Mouse (Mus musculus) cerebellum, adult (tissue): Measurements from ENCODE around the gene Klk9.

Source experiments
- ATAC-seq: cut with Nextera tagmentation; 2 replicates; pipeline ENCODE4 v1.9.2; 2017; ENCODE audit warnings: mild to moderate bottlenecking, moderate library complexity, mixed read lengths; ENCODE audit not compliant: insufficient number of reproducible peaks, low FRiP score, low TSS enrichment

Gene Klk9

DNA sequence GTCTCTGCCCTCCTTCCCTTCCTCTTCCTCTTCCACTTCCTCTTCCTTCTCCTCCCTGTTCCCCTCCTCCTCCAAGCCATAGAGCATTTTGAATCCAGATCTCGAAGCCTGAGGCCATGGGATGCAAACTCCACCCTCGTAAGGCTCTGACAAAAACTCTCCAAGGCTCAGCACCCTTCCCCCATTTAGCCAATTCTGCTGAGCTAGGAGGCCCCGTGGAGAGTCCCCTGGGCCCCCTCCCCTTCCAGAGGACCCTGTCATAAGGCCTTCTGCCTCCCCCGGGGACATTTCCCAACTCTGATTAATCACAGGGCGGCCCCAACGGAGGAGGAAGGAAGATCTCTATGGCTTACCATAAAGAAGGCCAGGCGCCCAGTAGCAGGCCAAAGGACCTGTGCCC is at the start of gene Klk9:
Gene Klk9, plus strand, starts transcription at position 301 of the 400 bp plus-strand sequence.
- no peak for ATAC-seq

DNA sequence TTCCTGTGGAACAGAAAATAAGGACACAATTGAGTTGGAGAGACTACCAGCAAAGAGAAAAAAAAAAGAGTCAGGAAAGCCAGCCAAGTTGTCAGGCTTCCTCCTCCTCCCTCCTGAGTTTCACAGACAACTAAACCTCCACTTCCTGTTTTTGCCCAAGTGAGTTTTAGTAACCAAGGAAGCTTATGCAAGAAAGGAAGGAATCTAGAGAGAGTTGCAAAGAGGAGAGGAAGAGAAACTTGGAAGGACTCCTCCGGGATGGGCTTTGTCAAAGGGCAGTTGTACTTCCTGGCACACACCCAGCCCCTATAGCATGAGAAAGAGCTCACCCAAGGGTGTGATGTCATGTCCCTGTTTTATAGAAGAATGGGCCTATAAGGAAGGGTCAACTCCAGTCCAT is 43.9 kb upstream of the Klk9 start:
- no peak for ATAC-seq

DNA sequence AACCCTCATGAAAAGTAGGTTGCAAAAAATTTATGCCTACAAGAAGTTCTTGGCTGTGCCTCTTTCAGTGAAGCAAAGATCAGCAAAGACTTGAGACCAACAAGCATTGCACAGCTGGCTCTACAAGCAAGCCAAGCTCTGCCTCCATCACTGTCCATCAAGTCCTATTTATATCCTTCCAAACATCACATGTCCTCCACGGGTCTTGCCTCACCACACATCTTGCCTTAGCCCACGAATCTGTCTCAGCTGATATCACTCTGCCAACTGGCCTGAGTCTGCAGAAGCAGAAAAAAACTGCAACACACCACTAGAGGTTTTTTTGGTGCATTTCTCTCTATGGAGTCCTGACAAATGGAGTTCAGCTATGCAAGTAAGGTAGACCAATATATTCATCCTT is 38.9 kb upstream of the Klk9 start:
- no peak for ATAC-seq

DNA sequence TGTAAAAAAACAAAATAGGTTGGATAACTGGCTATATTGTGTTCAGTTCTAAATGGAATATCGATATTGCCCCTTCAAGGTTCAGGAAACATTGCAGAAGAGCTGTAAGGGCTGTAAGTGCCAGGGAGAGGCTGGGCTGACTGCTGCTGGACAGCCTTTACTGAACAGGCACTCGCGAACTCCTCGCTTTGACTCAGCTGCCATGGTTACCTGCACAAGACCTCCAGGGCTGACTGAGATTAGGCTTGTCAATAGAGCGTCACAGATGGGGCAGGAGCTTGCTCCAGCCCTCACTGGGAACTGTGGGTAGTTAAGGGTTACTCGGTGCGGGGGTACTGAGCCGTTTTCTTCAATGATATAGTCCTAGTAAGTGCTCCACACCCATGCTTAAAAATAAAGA is 25.2 kb upstream of the Klk9 start:
- ATAC-seq: no peak

DNA sequence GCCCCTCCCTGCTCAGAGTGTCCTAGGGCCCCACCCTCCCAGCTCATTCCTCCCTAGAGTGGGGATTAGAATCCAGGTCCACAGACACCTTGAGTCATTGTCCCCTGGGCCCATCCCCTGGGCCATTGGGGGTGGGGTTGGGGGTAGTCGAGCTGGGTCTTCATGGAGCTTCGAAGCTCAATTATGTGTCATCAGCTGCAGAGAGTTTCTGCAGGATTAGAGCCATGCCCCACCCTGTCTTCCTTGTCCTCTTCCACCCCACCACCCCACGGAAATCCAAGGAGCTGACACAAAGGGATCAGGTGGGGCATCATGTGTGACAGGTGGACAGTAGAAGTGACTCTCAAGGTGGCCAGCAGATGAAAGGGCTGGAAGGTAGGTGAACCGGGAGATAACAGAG is 23.1 kb upstream of the Klk9 start, which contains the start of gene Klk12:
Gene Klk12, plus strand, starts transcription at position 301 of the 400 bp plus-strand sequence.
- ATAC-seq: no peak

DNA sequence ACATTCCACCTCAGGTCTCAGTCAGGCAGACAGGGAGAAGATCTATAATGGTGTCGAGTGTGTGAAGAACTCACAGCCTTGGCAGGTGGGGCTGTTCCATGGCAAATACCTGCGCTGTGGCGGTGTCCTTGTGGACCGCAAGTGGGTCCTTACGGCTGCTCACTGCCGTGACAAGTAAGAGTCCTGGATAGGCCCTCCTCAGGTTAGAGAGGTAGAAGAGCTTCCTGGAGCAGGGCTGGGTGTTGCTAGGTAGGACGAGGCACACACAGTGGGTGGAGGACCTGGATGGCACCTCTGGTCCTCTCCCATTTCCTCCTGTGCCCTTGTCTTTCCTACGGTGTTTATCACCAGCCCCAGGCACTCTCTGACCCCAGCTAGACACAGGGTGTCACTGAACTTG is 22.1 kb upstream of the Klk9 start:
- ATAC-seq: no peak

DNA sequence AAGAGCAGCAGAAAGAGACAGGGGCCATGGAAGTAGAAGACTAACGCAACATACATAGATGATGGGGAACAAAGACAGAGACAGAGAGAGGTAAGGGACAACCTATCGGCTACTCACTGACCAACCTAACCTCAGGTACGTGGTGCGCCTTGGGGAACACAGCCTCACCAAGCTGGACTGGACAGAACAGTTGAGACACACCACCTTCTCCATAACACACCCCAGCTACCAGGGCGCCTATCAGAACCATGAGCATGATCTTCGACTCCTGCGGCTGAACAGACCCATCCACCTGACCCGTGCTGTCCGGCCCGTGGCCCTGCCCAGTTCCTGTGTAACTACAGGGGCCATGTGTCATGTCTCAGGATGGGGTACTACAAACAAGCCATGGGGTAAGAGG is 21.0 kb upstream of the Klk9 start:
- no peak for ATAC-seq

DNA sequence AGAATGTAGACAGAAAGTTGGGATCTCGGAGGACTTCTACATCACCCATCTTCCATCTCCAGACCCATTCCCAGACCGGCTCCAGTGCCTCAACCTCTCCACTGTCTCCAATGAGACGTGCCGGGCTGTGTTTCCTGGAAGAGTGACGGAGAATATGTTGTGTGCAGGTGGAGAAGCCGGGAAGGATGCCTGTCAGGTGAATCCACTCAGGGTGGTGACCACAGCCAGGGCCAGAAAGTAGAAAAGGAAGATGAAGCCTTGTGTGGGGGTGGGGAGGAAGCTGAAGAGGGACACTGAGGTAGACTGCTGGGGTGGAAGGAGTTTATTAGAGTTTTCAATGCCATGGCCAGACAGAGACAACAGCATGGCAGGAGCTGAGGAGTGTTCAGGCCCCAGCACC is 19.8 kb upstream of the Klk9 start:
- ATAC-seq: no peak

DNA sequence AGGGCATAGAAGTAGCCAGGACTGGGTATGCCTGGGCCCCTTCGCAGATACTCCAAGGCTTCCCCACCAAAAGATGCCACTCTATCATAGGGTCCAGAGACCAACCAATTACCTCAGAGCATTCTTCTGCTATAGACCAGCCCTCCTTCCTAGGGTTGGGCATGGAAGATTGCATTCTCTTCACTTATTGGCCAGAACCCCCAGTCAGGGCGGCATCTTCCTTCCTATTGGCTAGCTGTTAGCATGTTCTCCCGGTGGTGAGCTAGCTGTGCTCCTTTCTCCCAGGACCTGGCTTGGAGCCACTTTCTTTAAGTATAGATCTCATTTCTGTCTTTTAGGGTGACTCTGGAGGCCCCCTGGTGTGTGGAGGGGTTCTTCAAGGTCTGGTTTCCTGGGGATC is 18.8 kb upstream of the Klk9 start:
- ATAC-seq: no peak

DNA sequence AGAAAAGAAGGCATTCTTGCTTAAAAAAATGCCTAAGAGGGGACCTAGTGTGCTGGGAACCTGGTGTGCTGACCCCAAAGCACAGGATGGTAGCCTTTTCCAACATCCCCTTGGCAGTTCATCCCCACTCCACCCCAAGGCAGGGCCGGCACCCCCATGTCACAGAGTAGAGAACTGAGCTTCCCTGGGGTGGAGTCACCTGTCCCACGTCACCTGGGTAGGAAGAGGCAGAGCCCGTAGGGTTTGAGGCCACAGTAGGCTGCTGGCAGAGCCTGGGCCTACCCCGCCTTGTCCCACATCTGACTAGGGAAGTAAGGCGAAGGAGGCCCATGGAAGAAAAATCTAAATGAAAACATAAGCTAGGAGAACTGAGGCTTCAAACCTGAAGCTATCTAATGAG is 17.3 kb upstream of the Klk9 start, which contains the start of gene Klk11:
Gene Klk11, plus strand, starts transcription at position 241 of the 400 bp plus-strand sequence.
- ATAC-seq: no peak

DNA sequence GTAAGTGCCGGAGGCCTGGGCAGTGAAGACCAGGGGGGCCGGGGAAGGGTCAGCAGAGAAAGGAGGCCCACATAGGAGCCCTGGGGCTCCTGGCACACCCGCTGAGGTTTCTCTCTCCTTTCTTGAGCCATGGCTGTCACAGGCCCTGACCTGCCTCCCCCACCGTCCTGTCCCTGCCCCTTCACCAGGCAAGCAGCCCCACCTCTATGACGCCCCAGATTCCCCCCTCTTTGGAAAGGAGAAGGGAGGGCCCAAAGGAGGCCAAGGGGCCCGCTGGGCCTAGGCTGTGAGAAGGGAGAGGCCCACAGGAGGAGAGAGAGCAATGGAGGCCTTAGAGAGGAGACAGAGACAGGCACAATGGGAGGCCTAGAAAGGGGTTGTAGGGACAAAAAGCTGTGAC is 16.9 kb upstream of the Klk9 start:
- no peak for ATAC-seq

DNA sequence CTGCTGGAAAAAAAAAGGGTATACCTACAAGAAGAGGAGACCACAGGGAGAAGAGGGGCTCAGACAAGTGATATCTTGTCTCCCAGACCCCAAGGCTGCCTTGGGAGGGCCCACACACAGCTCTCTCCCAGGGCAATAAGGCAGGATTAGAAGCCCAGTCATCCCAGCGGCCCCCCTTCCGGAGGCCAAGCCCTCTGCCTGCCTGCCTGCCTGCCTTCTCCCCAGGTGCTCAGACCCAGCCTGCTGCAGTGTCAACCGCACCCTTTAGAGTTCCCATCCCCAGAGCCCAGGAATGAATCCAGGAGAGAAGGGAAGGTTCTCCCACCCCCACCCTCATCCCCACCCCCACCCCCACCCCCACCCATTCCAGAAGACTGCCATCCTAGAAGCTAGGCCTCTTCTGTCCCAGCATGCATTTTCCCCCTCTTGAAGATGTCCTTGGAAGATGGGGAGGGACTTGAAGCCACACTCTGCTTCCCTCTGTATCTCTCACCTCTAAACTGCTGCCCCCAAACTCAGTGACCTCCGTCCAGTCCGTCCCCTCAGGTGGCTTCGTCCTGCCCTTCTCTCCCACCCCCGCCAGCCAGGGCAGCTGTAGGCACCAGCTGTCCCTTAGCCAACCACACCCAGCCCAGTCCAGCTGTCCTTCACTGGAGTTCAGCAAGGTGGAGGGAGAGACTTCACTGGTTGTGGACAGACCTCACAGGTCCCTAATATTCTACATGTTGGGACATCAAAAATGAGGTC is 16.2 kb upstream of the Klk9 start:
- ATAC-seq: no peak

DNA sequence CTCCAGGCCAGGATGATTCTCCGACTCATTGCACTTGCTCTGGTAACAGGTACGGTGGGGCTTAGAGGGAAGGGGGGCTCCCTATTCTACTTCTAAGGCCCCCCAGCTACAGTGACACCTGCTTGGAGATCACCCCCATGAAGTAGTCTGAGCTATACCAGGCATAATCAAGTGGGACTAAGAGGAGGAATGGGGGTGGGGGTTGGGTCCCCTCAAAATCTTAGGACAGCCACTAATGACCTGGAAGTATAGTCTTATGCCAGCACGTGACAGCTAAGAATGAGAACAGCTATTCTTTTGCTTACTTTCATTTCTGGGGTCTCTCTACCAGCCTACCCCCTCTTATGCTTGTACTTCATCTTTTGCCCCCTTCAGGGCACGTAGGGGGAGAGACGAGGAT is 15.2 kb upstream of the Klk9 start:
- no peak for ATAC-seq

DNA sequence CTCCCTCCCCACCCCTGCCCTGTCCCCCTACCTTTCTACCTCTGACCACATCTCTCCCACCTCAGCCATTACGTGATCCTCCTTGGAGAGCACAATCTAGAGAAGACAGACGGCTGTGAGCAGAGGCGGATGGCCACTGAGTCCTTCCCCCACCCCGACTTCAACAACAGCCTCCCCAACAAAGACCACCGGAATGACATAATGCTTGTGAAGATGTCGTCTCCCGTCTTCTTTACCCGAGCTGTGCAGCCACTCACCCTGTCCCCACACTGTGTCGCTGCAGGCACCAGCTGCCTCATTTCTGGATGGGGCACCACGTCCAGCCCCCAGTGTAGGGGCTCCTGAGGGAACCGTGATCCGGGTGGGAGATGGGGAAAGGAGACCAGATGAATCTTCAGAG is 14.3 kb upstream of the Klk9 start:
- no peak for ATAC-seq

DNA sequence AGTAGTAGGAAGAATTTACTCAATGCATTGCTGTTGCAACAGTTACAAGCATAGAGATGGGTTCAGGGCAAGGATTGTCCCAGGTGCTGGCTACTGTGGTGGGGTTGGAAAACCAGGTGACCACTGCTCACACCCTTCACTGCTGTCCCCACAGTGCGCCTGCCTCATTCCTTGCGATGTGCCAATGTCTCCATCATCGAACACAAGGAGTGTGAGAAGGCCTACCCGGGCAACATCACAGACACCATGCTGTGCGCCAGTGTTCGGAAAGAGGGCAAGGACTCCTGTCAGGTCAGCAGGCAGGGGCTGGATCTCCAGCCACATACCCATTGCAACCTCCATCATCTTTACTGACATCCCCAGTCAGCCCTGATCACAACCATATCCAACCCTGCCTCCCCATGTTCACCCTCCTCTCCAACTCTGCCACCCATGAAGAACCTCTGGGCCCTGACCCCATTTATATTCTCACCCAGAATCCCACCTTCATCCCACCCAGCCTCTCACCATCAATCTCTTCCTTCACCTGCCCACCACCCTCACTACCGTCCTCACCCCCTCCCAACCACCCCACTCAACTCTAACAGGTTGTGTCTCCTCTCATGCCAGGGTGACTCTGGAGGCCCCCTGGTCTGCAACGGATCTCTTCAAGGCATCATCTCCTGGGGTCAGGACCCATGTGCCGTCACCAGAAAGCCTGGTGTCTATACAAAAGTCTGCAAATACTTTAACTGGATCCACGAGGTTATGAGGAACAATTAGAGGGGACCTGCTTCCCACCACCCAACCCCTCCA is 13.3 kb upstream of the Klk9 start:
- ATAC-seq: no peak

DNA sequence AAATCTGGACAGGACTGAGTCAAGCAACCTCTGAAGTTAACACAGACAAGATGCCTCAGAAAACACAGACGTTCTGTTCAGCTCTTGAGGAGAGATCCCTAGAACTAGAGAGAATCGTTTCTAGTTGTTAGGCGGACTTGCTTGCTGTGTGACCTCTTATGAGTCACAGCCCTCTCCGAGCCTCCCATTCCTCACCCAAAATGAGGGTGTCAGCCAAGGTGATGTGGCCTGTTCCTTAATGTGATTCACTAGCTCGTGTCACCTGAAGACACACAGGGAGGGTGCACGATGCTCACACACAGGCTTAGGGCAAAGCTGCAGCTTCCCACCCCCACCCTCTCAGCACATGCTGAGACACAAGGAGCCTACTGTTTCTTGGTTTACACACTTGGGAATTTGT is 11.4 kb upstream of the Klk9 start:
- no peak for ATAC-seq

DNA sequence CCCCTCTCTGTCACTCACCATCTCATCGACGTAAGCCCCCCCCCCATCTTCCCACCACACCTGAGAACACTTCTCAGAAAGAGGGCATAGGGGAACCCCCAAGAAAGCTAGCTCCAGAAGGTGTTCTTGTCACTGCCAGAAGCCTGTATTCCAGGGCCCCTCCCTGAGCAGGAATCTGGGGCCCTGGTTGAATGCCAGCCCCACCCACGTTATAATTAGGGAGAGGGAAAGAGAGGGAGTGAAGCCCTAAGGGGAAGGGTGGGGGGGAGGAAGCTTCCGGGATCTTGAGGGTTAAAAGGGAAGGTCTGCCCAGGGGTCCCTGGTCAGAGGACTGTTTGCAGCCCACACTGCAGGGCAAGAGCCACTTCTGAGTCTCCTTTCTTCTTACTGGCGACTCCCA is 10.9 kb upstream of the Klk9 start, which contains the start of gene Klk10:
Gene Klk10, plus strand, starts transcription at position 290 of the 400 bp plus-strand sequence.
- ATAC-seq: no peak

DNA sequence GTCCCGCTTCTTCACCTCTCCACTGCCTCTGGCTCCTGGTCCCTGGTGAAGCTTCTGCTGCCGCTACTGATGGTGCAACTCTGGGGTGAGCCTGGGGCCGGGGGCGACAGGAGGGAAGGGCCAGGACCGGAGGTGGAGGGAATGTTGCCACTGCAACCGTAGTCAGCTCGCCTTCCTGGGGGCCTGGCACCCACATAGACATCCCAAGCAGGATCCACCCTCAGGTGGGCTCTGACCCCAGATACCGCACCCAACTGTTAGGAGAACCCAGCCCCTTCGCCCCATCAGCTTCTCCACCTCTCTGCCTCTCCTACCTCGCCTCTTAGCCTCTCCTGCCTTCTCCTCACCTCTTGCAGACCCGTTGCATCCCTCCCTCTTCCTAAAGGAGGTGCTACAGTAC is 10.2 kb upstream of the Klk9 start:
- no peak for ATAC-seq

DNA sequence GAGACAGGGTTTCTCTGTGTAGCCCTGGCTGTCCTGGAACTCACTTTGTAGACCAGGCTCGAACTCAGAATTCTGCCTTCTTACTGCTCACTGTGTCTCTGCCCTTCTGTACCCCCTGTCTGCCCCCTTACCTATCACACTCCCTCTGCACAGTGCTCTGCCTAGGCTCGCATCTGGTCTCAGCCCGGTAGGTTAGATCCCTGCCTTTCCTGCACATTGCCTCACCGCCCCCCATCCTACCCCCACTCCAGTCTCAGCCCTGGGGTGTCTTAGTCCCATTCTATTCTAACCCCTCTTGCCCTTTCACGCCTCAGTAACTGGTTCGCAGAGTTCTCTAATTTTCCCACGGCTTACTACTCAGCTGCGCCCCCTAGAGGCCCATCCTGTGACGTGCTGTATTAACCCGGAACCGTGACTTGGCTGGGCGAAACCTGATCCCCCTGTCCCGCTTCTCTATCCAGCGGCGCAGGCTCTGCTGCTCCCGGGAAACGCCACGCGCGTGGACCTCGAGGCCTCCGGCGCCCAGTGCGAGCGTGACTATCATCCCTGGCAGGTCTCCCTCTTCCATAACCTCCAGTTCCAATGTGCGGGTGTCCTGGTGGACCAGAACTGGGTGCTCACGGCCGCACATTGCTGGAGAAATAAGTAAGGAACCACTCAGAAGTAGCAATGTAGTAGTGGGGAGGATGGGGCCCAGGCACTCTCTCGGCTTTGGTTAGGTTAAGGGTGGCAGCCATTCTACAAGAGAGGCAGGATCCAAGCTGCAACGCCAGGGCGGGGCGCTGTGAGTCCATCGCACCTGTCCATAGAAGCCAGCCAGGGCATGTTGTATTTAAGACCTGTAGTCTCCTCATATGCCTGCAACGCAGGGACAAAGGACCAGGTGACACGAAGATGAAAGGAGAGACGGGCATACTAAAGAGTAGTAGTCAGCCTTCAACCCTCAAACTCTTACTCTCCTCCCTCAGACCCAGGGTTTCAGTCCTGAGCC is 9.1 kb upstream of the Klk9 start:
- no peak for ATAC-seq

DNA sequence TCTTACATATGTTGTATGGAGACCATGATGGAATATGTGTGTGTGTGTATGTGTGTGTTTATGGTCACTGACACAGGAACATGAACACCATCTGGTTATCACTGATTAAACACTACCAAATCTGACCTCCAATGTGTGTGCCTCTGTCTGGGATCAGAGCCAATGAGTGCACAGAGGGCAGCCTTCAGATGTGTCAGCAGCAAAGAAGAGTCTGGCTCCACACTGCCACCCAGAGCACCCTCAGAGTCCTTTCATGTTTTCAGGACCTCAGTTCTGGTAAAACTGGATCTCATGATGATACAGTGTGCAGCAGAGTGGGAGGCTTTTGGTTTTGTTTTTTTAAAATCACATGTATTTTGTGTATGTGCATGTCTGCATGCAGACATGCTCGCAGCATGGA is 6.4 kb upstream of the Klk9 start:
- ATAC-seq: no peak

DNA sequence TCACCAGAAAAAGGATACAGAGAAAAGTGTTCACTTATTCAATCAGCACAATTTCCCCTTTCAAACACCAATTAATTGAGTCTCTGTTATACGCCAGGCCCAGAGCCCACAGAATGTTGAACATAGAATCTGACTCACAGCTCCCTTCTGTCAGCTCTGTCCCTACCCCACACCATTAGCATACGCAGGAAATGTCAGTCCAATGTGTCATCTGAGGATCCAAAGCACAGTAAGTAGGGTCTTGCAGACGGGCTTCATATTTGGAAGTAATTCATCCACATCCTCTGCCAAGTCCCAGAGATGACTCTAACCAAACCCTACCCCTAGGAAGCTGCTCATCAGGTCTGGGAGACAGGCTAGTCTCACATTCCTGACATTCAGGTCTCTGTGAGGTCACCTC is 3.6 kb upstream of the Klk9 start:
- ATAC-seq: no peak
